Comparison of ENCODE assay signal across 7 mouse cellular contexts in genomic region chr9:68014991-68015396, GRCm38 (mm10).
DNase-seq lines count a peak whose midpoint lies in the region; ATAC-seq lines count a peak whose summit lies in the region.

No protein-coding gene starts in this region.

- H3K36me3 ChIP-seq in hindbrain, embryonic 11.5 days (ENCODE audit: control insufficient read depth, insufficient read depth, low read length): no peaks in the 10 kb centered on the region

- H3K4me2 ChIP-seq in hindbrain, embryonic 11.5 days (replicated peaks; ENCODE audit: low read depth, low read length): no peak overlapping the region

- no peaks in the 10 kb centered on the region for H3K27me3 ChIP-seq in hindbrain, embryonic 11.5 days (ENCODE audit: control insufficient read depth, insufficient read depth, low read length)

- H3K27ac ChIP-seq in hindbrain, embryonic 11.5 days (ENCODE audit: low read depth, low read length): no peak overlapping the region

- no peak overlapping the region for H3K4me3 ChIP-seq in hindbrain, embryonic 11.5 days (ENCODE audit: low read depth, low read length)

- no peak for ATAC-seq in hindbrain, embryonic 11.5 days (ENCODE audit: low FRiP score)
- ATAC-seq in megakaryocyte, adult 5-6 weeks (ENCODE audit: poor library complexity, severe bottlenecking): peak; percentile 77

- peak; percentile 82 for DNase-seq in ZHBTc4 (ENCODE audit: low read depth, low spot score)
- peak; percentile 65 for DNase-seq in cerebellum, adult 9-11 months
- peak; percentile 46 to 93 for DNase-seq in frontal cortex, adult 2 months (ENCODE audit: extremely low spot score in 1 of 2, low spot score in 1 of 2)
- peak; percentile 90 for DNase-seq in hindbrain, embryonic 11.5 days (ENCODE audit: low spot score)
- DNase-seq in layer of hippocampus, postnatal 25 days (ENCODE audit: extremely low spot score in 1 of 2, low spot score in 1 of 2): peak; percentile 75 to 91
- DNase-seq in skeletal muscle tissue, adult 2 months (ENCODE audit: low read depth, low spot score): peak; percentile 64

- no peaks in the 10 kb centered on the region for H3K9me3 ChIP-seq in hindbrain, embryonic 11.5 days (ENCODE audit: control insufficient read depth, low read length)

- WGBS in hindbrain, embryonic 11.5 days: 9% methylated on average over 11 of the region's 11 CpGs

- 0 out of 2 replicates have a peak, but pooled peaks cover 2% of the 10 kb centered on the region for H3K4me1 ChIP-seq in hindbrain, embryonic 11.5 days (replicated peaks; ENCODE audit: control insufficient read depth, insufficient read depth, low read length)

- no peak overlapping the region for H3K9ac ChIP-seq in hindbrain, embryonic 11.5 days (ENCODE audit: low read depth, low read length)
